Mouse (Mus musculus) midbrain, embryonic 11.5 days (tissue): ENCODE results near the gene Kcnc1. TPM values are rescaled to one million over a fixed set of nuclear protein-coding genes. Genes with fewer than 3 reads are reported as not detected.

Source experiments
- ATAC-seq: fragments of 200-750 bp; cut with Nextera tagmentation; 2 replicates; pipeline ENCODE4 v1.8.0; 2017; ENCODE audit warnings: moderate TSS enrichment, moderate library complexity; ENCODE audit not compliant: low FRiP score
- DNase-seq: peaks from one replicate; pipeline ENCODE4 v3.0.0; 2015; ENCODE audit warnings: low spot score; ENCODE audit errors: missing footprints
- H3K27ac ChIP-seq: fragments of 300-500 bp; sonication (generic); 2 replicates; pipeline ENCODE4 v1.5.1; 2014; ENCODE audit warnings: low read depth, low read length
- H3K27me3 ChIP-seq: fragments of 300-500 bp; sonication (generic); 2 replicates; pipeline ENCODE4 v1.6.1; 2014; ENCODE audit warnings: mild to moderate bottlenecking, low read length, moderate library complexity, mixed read lengths; ENCODE audit not compliant: control insufficient read depth, insufficient read depth
- H3K36me3 ChIP-seq: fragments of 300-500 bp; sonication (generic); 2 replicates; pipeline ENCODE4 v1.6.1; 2014; ENCODE audit warnings: mild to moderate bottlenecking, low read length, moderate library complexity, mixed read lengths; ENCODE audit not compliant: control insufficient read depth, insufficient read depth
- H3K4me1 ChIP-seq: fragments of 300-500 bp; sonication (generic); 2 replicates; pipeline ENCODE4 v1.6.1; 2014; ENCODE audit warnings: low read length; ENCODE audit not compliant: control insufficient read depth, insufficient read depth
- H3K4me2 ChIP-seq: fragments of 300-500 bp; sonication (generic); 2 replicates; pipeline ENCODE4 v1.6.1; 2014; ENCODE audit warnings: mild to moderate bottlenecking, moderate library complexity
- H3K4me3 ChIP-seq: fragments of 300-500 bp; sonication (generic); 2 replicates; pipeline ENCODE4 v1.5.1; 2014; ENCODE audit warnings: low read depth, low read length
- H3K9ac ChIP-seq: fragments of 300-500 bp; sonication (generic); 2 replicates; pipeline ENCODE4 v1.6.1; 2014; ENCODE audit warnings: low read length
- H3K9me3 ChIP-seq: fragments of 300-500 bp; sonication (generic); 2 replicates; pipeline ENCODE4 v1.6.1; 2016; ENCODE audit warnings: low read length; ENCODE audit not compliant: control insufficient read depth
- WGBS: fragments of 180-500 bp; shearing (Covaris S2); extraction: QIAGEN DNeasy Blood & Tissue Kit; methylation state at CpG from one replicate; pipeline ENCODE4 v1.1.7; 2014; 5-methylcytosine and 5-hydroxymethylcytosine counted together
- polyA plus RNA-seq: library from polyadenylated mRNA; unstranded; fragments of >200 nt; fragmentation: Nextera tagmentation; extraction: Ambion mirVana; gene quantifications from 2 replicates; pipeline ENCODE4 v1.2.1, GENCODE M21; 2014

Gene Kcnc1
- polyA plus RNA-seq, 1 experiment from 2014 or later = 1.4 TPM

DNA sequence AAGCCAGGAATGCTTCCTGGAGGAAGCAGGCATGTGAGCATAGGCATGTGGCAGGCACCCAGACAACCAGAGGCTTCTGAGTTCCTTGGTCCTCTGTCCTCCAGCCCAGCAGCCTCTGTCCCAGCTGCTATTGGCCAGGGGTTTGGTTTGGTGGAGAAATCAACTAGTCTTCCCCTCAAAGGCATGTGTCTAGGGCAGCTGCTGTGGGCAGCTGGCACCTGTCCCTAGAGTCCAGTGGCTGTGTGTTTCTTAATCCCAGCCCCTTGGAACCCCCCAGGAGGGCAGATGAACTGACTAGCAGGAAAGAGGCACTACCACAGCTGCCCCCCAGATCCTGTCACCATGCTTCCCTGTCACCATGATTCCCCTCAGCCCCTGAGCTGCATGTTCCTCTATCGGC, 30.5 kb upstream of the Kcnc1 start:
- ATAC-seq (no peak), DNase-seq (no peak)
- no peaks in the 10 kb centered on the region for H3K27me3 ChIP-seq
- WGBS = 90% methylated on average over 1 of the region's 1 CpGs
- H3K9me3 ChIP-seq = no peaks in the 10 kb centered on the region
- H3K27ac ChIP-seq = no peak overlapping the region
- H3K4me1 ChIP-seq = no peaks in the 10 kb centered on the region
- H3K36me3 ChIP-seq = no peaks in the 10 kb centered on the region
- no peak overlapping the region for H3K9ac ChIP-seq
- no peak overlapping the region for H3K4me3 ChIP-seq
- no peak overlapping the region for H3K4me2 ChIP-seq

DNA sequence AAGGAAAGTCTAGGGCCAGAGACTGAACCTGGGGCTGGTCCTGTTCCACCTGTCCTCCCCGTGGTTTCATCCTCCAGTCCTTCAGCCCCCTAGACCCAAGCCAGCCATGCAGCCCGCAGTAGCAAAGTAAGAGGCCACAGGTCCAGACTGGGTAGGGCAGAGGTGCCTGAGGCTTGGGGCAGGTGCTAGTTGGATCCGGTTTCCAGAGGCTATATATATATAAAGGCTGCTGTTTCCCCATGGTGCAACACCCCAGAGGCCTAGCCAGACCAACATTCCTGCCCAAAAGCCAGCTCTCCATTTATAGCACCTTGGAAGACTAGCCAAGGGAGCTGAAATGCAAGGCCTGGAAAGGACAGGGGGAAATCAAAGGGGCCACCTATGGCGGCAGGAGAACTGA, 25.2 kb upstream of the Kcnc1 start:
- Histone ChIP-seq H3K4me2 (no peak overlapping the region), H3K4me3 (no peak overlapping the region), H3K9ac (no peak overlapping the region), H3K9me3 (no peaks in the 10 kb centered on the region), H3K27me3 (peaks cover 13% of the 10 kb centered on the region), H3K36me3 (no peaks in the 10 kb centered on the region), H3K4me1 (no peaks in the 10 kb centered on the region), H3K27ac (no peak overlapping the region)
- ATAC-seq (no peak), DNase-seq (no peak)
- 74% methylated on average over 4 of the region's 4 CpGs for WGBS

DNA sequence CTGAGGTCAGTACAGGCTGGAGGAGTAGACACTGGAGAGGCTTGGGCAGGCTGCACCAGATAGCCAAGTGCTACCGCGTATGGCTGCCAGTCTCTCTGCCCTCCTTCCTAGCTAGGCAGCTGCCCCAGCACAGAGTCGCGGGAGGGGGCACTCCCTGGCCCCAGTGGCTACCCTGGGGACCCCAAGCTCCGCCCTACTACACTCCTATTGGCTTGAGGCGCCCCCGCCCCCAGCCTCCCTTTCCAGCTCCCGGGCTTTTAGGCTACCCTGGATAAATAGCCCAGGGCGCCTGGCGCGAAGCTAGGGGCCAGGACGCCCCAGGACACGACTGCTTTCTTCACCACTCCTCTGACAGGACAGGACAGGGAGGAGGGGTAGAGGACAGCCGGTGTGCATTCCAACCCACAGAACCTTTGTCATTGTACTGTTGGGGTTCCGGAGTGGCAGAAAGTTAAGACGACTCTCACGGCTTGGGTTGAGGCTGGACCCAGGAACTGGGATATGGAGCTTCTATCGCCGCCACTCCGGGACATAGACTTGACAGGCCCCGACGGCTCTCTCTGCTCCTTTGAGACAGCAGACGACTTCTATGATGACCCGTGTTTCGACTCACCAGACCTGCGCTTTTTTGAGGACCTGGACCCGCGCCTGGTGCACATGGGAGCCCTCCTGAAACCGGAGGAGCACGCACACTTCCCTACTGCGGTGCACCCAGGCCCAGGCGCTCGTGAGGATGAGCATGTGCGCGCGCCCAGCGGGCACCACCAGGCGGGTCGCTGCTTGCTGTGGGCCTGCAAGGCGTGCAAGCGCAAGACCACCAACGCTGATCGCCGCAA, 19.9 kb upstream of the Kcnc1 start, which contains the start of gene Myod1:
Gene Myod1, plus strand, starts transcription at position 303 of the 836 bp plus-strand sequence.
- peaks cover 40% of the 10 kb centered on the region for H3K27me3 ChIP-seq

DNA sequence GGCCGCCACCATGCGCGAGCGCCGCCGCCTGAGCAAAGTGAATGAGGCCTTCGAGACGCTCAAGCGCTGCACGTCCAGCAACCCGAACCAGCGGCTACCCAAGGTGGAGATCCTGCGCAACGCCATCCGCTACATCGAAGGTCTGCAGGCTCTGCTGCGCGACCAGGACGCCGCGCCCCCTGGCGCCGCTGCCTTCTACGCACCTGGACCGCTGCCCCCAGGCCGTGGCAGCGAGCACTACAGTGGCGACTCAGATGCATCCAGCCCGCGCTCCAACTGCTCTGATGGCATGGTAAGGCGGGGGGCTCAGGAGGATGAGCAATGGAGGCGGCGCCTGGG, 19.3 kb upstream of the Kcnc1 start:
- under 1% methylated on average over 30 of the region's 33 CpGs for WGBS
- no peak overlapping the region for H3K27ac ChIP-seq
- H3K36me3 ChIP-seq = no peaks in the 10 kb centered on the region
- H3K9ac ChIP-seq = no peak overlapping the region
- DNase-seq (peak; percentile 87), ATAC-seq (peak; percentile 49; the same call in 1 of the 2 replicates)
- H3K9me3 ChIP-seq = no peaks in the 10 kb centered on the region
- H3K4me2 ChIP-seq = peak overlapping the region; percentile 27
- H3K27me3 ChIP-seq = peaks cover 40% of the 10 kb centered on the region
- H3K4me3 ChIP-seq = no peak overlapping the region; the same call in 1 of the 2 replicates
- H3K4me1 ChIP-seq = peaks cover 2% of the 10 kb centered on the region; the same call in 1 of the 2 replicates

More for the DNA sequence above, 19.9 kb upstream of the Kcnc1 start, which contains the start of gene Myod1:
- Histone ChIP-seq H3K27ac (no peak within 1 kb of the TSS), H3K36me3 (no peaks in the 10 kb centered on the region), H3K4me3 (no peak within 1 kb of the TSS; the same call in 1 of the 2 replicates), H3K4me2 (peak within 1 kb of the TSS; percentile 27), H3K9ac (no peak within 1 kb of the TSS), H3K4me1 (peaks cover 2% of the 10 kb centered on the region; the same call in 1 of the 2 replicates), H3K9me3 (no peaks in the 10 kb centered on the region)
- WGBS = 4% methylated on average over 44 of the region's 44 CpGs
- peak; percentile 88 for DNase-seq
- peak; percentile 22; the same call in 1 of the 2 replicates for ATAC-seq

DNA sequence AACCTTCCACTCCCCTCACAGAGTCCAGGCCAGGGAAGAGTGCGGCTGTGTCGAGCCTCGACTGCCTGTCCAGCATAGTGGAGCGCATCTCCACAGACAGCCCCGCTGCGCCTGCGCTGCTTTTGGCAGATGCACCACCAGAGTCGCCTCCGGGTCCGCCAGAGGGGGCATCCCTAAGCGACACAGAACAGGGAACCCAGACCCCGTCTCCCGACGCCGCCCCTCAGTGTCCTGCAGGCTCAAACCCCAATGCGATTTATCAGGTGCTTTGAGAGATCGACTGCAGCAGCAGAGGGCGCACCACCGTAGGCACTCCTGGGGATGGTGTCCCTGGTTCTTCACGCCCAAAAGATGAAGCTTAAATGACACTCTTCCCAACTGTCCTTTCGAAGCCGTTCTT, 18.2 kb upstream of the Kcnc1 start:
- no peaks in the 10 kb centered on the region for H3K9me3 ChIP-seq
- 2% methylated on average over 22 of the region's 22 CpGs for WGBS
- H3K36me3 ChIP-seq = no peaks in the 10 kb centered on the region
- H3K9ac ChIP-seq = no peak overlapping the region
- 0 out of 2 replicates have a peak, but pooled peaks have one; percentile 33 for ATAC-seq
- no peak overlapping the region for H3K4me3 ChIP-seq
- peaks cover 2% of the 10 kb centered on the region; the same call in 1 of the 2 replicates for H3K4me1 ChIP-seq
- peak overlapping the region; percentile 23; the same call in 1 of the 2 replicates for H3K4me2 ChIP-seq
- peaks cover 40% of the 10 kb centered on the region for H3K27me3 ChIP-seq
- no peak overlapping the region for H3K27ac ChIP-seq
- DNase-seq = peak; percentile 90

DNA sequence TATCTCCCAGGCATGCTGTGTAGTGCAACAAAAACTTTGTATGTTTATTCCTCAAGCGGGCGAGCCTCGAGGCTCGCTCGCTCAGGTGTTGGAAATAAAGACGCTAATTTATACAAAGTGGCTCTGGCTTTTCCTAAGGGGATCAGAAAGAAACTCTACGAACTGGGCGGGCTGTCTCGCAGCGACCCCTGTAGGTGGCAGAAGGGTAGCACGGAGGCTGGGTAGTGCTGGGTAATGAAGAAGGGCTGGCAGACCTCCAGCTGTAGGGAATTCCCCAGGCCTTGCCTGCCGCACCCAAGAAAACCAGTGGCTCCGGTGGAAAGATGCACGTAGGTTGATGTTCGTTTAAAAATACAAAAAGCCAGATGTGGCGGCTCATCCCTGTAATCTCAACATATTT, 17.3 kb upstream of the Kcnc1 start:
- peaks cover 40% of the 10 kb centered on the region for H3K27me3 ChIP-seq
- H3K4me3 ChIP-seq = no peak overlapping the region
- DNase-seq (peak; percentile 90), ATAC-seq (no peak)
- H3K9ac ChIP-seq = no peak overlapping the region
- no peak overlapping the region for H3K4me2 ChIP-seq
- peaks cover 2% of the 10 kb centered on the region; the same call in 1 of the 2 replicates for H3K4me1 ChIP-seq
- no peak overlapping the region for H3K27ac ChIP-seq
- WGBS = 13% methylated on average over 16 of the region's 16 CpGs
- H3K9me3 ChIP-seq = no peaks in the 10 kb centered on the region
- H3K36me3 ChIP-seq = no peaks in the 10 kb centered on the region

DNA sequence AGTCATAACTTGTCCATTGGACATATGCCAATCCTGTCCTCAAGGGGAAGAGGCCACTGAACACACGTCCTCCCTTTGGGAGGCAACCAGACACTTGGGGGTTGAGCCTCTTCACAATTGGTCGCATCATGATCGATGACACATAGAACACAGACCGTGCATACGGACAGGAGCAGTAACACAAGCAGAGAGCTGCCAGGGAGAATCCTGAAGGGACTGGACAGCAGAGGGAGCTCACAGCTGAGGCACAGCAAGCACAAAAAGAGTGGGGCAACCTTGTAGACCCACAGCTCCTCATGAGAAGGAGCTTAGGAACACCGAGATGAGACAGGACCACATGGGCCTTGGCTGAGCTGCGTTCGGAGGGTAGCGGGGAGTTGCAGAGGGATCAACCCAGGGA, 15.7 kb upstream of the Kcnc1 start:
- Histone ChIP-seq H3K9me3 (no peaks in the 10 kb centered on the region), H3K27ac (no peak overlapping the region), H3K36me3 (no peaks in the 10 kb centered on the region), H3K4me1 (peaks cover 2% of the 10 kb centered on the region; the same call in 1 of the 2 replicates), H3K4me3 (no peak overlapping the region), H3K9ac (no peak overlapping the region), H3K4me2 (no peak overlapping the region), H3K27me3 (peaks cover 32% of the 10 kb centered on the region)
- WGBS = 73% methylated on average over 9 of the region's 9 CpGs
- ATAC-seq (no peak), DNase-seq (no peak)

GRCm38 (mm10) chr7:46387430-46387829, 8.9 kb upstream of the Kcnc1 start:
- no peaks in the 10 kb centered on the region for H3K36me3 ChIP-seq
- 91% methylated on average over 3 of the region's 3 CpGs for WGBS
- H3K9me3 ChIP-seq = no peaks in the 10 kb centered on the region
- H3K27me3 ChIP-seq = no peaks in the 10 kb centered on the region
- H3K4me1 ChIP-seq = no peaks in the 10 kb centered on the region
- H3K9ac ChIP-seq = no peak overlapping the region
- H3K4me3 ChIP-seq = no peak overlapping the region
- no peak for DNase-seq
- H3K4me2 ChIP-seq = no peak overlapping the region
- no peak for ATAC-seq
- H3K27ac ChIP-seq = no peak overlapping the region

DNA sequence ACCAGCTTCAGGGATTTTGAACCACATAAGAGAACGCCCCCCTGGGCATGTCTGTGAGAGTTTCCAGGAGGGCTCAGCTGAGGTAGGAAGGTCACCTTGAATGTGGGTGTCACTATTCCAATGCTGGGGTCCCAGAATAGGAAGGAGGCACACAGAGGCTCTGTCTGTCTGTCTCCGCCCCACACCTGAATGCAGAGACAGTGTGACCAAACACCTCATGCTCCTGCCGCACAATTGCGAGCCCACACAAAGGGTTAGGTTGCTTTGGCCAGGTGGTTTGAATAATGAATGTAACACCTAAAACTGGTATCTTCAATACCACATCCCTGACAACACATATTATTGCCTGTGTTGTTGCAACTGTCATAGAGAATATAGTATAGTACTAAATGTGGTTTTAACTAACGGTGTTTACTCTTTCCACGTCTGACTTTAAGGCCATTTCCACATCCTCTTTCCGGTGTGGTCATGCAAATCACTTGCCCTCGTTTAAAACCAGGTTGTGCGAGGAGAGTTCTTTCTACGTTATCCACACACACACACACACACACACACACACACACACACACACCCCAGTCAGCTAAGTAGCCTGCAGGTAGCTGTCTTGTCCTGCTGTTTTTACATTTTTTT, 6.7 kb upstream of the Kcnc1 start:
- ATAC-seq = no peak
- H3K9ac ChIP-seq = no peak overlapping the region
- H3K27me3 ChIP-seq = peaks cover 9% of the 10 kb centered on the region
- H3K27ac ChIP-seq = no peak overlapping the region
- no peak for DNase-seq
- no peak overlapping the region for H3K4me2 ChIP-seq
- H3K9me3 ChIP-seq = no peaks in the 10 kb centered on the region
- H3K36me3 ChIP-seq = no peaks in the 10 kb centered on the region
- H3K4me3 ChIP-seq = no peak overlapping the region
- no peaks in the 10 kb centered on the region for H3K4me1 ChIP-seq
- 84% methylated on average over 10 of the region's 10 CpGs for WGBS
